Mouse (Mus musculus): ENCODE measurements around the gene Hdac7. TPM values are rescaled to one million over a fixed set of nuclear protein-coding genes. Genes with fewer than 3 reads are reported as not detected.
A peak's percentile ranks its signal among the peaks of the same experiment; 100 is the strongest.

The Hdac7 gene
- total and polyA plus RNA-seq, 3 experiments: 19.8 to 55.2 (median 21.7) TPM

DNA sequence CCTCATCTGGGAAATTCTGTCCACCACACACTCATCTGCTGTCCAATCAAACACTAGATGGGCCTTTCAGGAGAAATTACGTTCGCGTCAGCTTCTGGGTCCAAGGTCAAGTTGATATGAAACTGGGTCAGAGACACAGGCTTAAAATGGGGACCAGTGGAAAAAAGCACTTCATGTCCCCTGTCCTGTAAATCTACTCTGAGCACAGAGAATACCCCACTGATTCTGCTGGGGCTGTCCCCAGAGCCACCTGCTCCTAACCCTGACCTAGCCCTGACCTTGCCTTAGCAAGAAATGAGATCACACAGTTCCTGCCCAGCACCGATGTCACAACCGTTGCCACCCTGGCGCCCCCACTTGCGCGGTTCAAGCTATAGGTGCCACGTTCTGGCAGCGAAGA lies 46.1 kb upstream of the Hdac7 start:
- no peak overlapping the region for H3K4me3 ChIP-seq (replicated peaks in 1 of 3; ENCODE audit: low read depth in 2 of 3, low read length in 2 of 3, poor library complexity in 1 of 3)
- no peak overlapping the region for H3K9ac ChIP-seq (ENCODE audit: insufficient read depth, low read depth)
- no peaks in the 10 kb centered on the region for H3K36me3 ChIP-seq (replicated peaks in 1 of 2; ENCODE audit: control insufficient read depth in 1 of 2, insufficient read depth in 1 of 2, low read length in 1 of 2)
- dilution Hi-C loops (cut with MboI; ENCODE audit: extremely low pct_ligation_motif_present, extremely low pct_unique_long_range_greater_than_20kb, low sequenced_read_pairs): no loop called here
- H3K4me2 ChIP-seq (ENCODE audit: insufficient read depth, low read depth, poor library complexity, severe bottlenecking): peak overlapping the region; percentile 8; the same call in 1 of the 2 replicates
- no peak for TF ChIP-seq CHD2 (IDR thresholded peaks at IDR 0.05; ENCODE audit: low read length)
- TF ChIP-seq NRF1 (IDR thresholded peaks at IDR 0.05; ENCODE audit: low read depth, low read length): no peak
- no peak for TF ChIP-seq MAZ (IDR thresholded peaks at IDR 0.05; ENCODE audit: low read depth, low read length)
- peak; percentile 56 for TF ChIP-seq IRF4 (IDR thresholded peaks at IDR 0.05; ENCODE audit: low read depth, low read length)
- no peak for TF ChIP-seq SMC3 (IDR thresholded peaks at IDR 0.05; ENCODE audit: low read depth, low read length)
- TF ChIP-seq CTCF (conservative IDR thresholded peaks at IDR 0.05 in 1 of 2, IDR thresholded peaks at IDR 0.05 in 1 of 2; ENCODE audit: low read depth in 2 of 2, low read length in 2 of 2): no peak; a peak in 1 of 4 replicates
- no peak for TF ChIP-seq MAFK (IDR thresholded peaks at IDR 0.05; ENCODE audit: insufficient replicate concordance, low read length)
- TF ChIP-seq BHLHE40 (IDR thresholded peaks at IDR 0.05; ENCODE audit: low read depth, low read length): peak; percentile 52
- TF ChIP-seq E2F4 (IDR thresholded peaks at IDR 0.05; ENCODE audit: insufficient replicate concordance, low read depth, low read length): no peak
- TF ChIP-seq JUND (conservative IDR thresholded peaks at IDR 0.05; ENCODE audit: low read depth, low read length): 0 out of 2 replicates have a peak, but pooled peaks have one; percentile 30
- TF ChIP-seq MAX (IDR thresholded peaks at IDR 0.05; ENCODE audit: low read length): peak; percentile 50; the same call in 1 of the 2 replicates
- TF ChIP-seq TBP (conservative IDR thresholded peaks at IDR 0.05; ENCODE audit: low read depth, low read length): no peak
- no peak for TF ChIP-seq POLR2AphosphoS2 (IDR thresholded peaks at IDR 0.05; ENCODE audit: low read depth, low read length)
- TF ChIP-seq ZKSCAN1 (IDR thresholded peaks at IDR 0.05; ENCODE audit: borderline replicate concordance, low read depth, low read length): no peak
- TF ChIP-seq USF1 (IDR thresholded peaks at IDR 0.05; ENCODE audit: low read depth, low read length): no peak
- no peak for TF ChIP-seq KAT2A (IDR thresholded peaks at IDR 0.05; ENCODE audit: insufficient replicate concordance, low read length)
- no peak for TF ChIP-seq NELFE (IDR thresholded peaks at IDR 0.05; ENCODE audit: low read depth, low read length)
- no peak for TF ChIP-seq UBTF (IDR thresholded peaks at IDR 0.05; ENCODE audit: low read depth, low read length)
- peak; percentile 65 for TF ChIP-seq MEF2A (IDR thresholded peaks at IDR 0.05; ENCODE audit: borderline replicate concordance, low read depth, low read length)
- peak; percentile 86 for TF ChIP-seq ETS1 (conservative IDR thresholded peaks at IDR 0.05; ENCODE audit: low read depth, low read length)
- no peak for TF ChIP-seq GABPA (IDR thresholded peaks at IDR 0.05; ENCODE audit: insufficient replicate concordance, low read depth, low read length)
- TF ChIP-seq TCF12 (IDR thresholded peaks at IDR 0.05; ENCODE audit: low read depth, low read length): peak; percentile 72; the same call in 1 of the 2 replicates
- TF ChIP-seq USF2 (conservative IDR thresholded peaks at IDR 0.05; ENCODE audit: low read depth, low read length): no peak
- TF ChIP-seq ZNF384 (IDR thresholded peaks at IDR 0.05; ENCODE audit: low read depth, low read length): no peak
- no peak for TF ChIP-seq MXI1 (IDR thresholded peaks at IDR 0.05; ENCODE audit: low read depth, low read length)
- TF ChIP-seq ELF1 (IDR thresholded peaks at IDR 0.05; ENCODE audit: low read depth, low read length): 0 out of 2 replicates have a peak, but pooled peaks have one; percentile 26
- no peak for TF ChIP-seq HCFC1 (IDR thresholded peaks at IDR 0.05; ENCODE audit: low read depth, low read length)
- no peak; the same call in 1 of the 2 replicates for TF ChIP-seq RCOR1 (conservative IDR thresholded peaks at IDR 0.05; ENCODE audit: low read depth, low read length)
- TF ChIP-seq MYC (IDR thresholded peaks at IDR 0.05; ENCODE audit: low read depth, low read length): no peak
- TF ChIP-seq SIN3A (IDR thresholded peaks at IDR 0.05; ENCODE audit: low read length): no peak
- no peak for TF ChIP-seq ZMIZ1 (IDR thresholded peaks at IDR 0.05; ENCODE audit: low read depth, low read length)
- TF ChIP-seq JUN (IDR thresholded peaks at IDR 0.05; ENCODE audit: insufficient read depth, low read depth, low read length): peak; percentile 10; the same call in 1 of the 2 replicates
- no peak for TF ChIP-seq ZC3H11A (IDR thresholded peaks at IDR 0.05; ENCODE audit: low read depth, low read length)
- TF ChIP-seq POLR2A (IDR thresholded peaks at IDR 0.05; ENCODE audit: low read depth, low read length): no peak
- peak; percentile 60 for TF ChIP-seq EP300 (IDR thresholded peaks at IDR 0.05; ENCODE audit: low read length)
- TF ChIP-seq RAD21 (IDR thresholded peaks at IDR 0.05; ENCODE audit: low read depth, low read length): no peak; the same call in 1 of the 2 replicates
- TF ChIP-seq PAX5 (IDR thresholded peaks at IDR 0.05; ENCODE audit: low read length): no peak
- TF ChIP-seq CHD1 (IDR thresholded peaks at IDR 0.05; ENCODE audit: low read depth, low read length): no peak
- peaks cover 23 to 59% of the 10 kb centered on the region in 2 experiments for H3K4me1 ChIP-seq (ENCODE audit: control insufficient read depth in 1 of 2, insufficient read depth in 2 of 2)
- H3K79me2 ChIP-seq (replicated peaks; ENCODE audit: control insufficient read depth, extremely low read depth, insufficient read depth, poor library complexity, severe bottlenecking): no peaks in the 10 kb centered on the region
- in situ Hi-C loops (cut with MboI; ENCODE audit: low pct_ligation_motif_present, low pct_unique_long_range_greater_than_20kb, low sequenced_read_pairs): loop anchor here (5.0 kb wide), 1 partner anchor 52 kb away; no protein-coding TSS in a partner anchor
- no peaks in the 10 kb centered on the region for H3K9me3 ChIP-seq (replicated peaks; ENCODE audit: low read length)
- peaks cover 2% of the 10 kb centered on the region for H3K27me3 ChIP-seq (replicated peaks)
- no peak overlapping the region for H3K27ac ChIP-seq (ENCODE audit: insufficient read depth, low read depth)
- peak; percentile 71 for DNase-seq (ENCODE audit: extremely low read depth)

Measured in CH12.LX (cell line).